Mouse (Mus musculus): Measurements from ENCODE around the gene Gm20662.

Gm20662 gene

GRCm38 (mm10) chr9:108094184-108094941 lies 98.2 kb downstream of the Gm20662 start, which contains the start of gene Apeh:
Apeh (minus strand) TSS chr9:108094606.
- peak; percentile 97 for DNase-seq

Measured in lung, postnatal 36 days (tissue).